Mouse (Mus musculus): Measurements from ENCODE around the gene Smcr8.

- TF ChIP-seq CTCF (IDR thresholded peaks at IDR 0.05) (no peak), POLR2A (IDR thresholded peaks at IDR 0.05; ENCODE audit: insufficient read depth, low read depth, low read length) (no peak)
Measured at GRCm38 (mm10) chr11:60734206-60734605, 43.1 kb upstream of the Smcr8 start.
